Mouse (Mus musculus) intestine, embryonic 16.5 days (tissue): ENCODE measurements around the gene Catsperb. TPM values are rescaled to one million over a fixed set of nuclear protein-coding genes. Genes with fewer than 3 reads are reported as not detected.

ENCODE experiments used
- microRNA-seq: library from miRNA; unstranded; fragments of <30 nt; microRNA quantifications from one replicate; pipeline ENCODE4, GENCODE M21; 2016
- polyA plus RNA-seq: library from polyadenylated mRNA; unstranded; fragments of >200 nt; fragmentation: Nextera tagmentation; extraction: Ambion mirVana; gene quantifications from 2 replicates; pipeline ENCODE4 v1.2.1, GENCODE M21; 2015

Gene Catsperb
- polyA plus RNA-seq, 1 experiment from 2014 or later, result not detected

Small RNA genes within 50 kb of the gene (microRNA-seq; reads per million reads assigned to microRNA genes)
- gene Gm24542, result not detected
